Mouse (Mus musculus) left cerebral cortex, adult 2 months (tissue): ENCODE results near the gene Shc2. TPM values are rescaled to one million over a fixed set of nuclear protein-coding genes. Genes with fewer than 3 reads are reported as not detected.

Experiments
- DNase-seq, 2 experiments: peaks; one replicate each; pipeline ENCODE4 v3.0.0; 2021 to 2022; ENCODE audit warnings: low spot score in 2 of 2, mixed read lengths in 1 of 2; ENCODE audit errors: extremely low spot score in 1 of 2
- H3K27ac ChIP-seq: fragments of 200-600 bp; 2 replicates; pipeline ENCODE4 v1.8.1; 2022
- H3K4me3 ChIP-seq: fragments of 200-600 bp; 2 replicates; pipeline ENCODE4 v1.8.1; 2022
- CTCF ChIP-seq: fragments of 200-600 bp; IDR thresholded peaks from 2 replicates; pipeline ENCODE4 v1.8.1; 2022; ENCODE audit warnings: antibody characterized with exemption, mild to moderate bottlenecking, moderate library complexity
- intact Hi-C: fragments of 180-260 bp; cut with DNase I; formaldehyde crosslinking; loops from one replicate; pipeline ENCODE4 v1.15.1; 2025
- total RNA-seq, 2 experiments: library from RNA; stranded (reverse); gene quantifications; 2 replicates each; pipeline ENCODE4 v1.2.3; 2021

The Shc2 gene
- total RNA-seq, 2 experiments from 2014 or later: 47.8 to 48.1 TPM

DNA sequence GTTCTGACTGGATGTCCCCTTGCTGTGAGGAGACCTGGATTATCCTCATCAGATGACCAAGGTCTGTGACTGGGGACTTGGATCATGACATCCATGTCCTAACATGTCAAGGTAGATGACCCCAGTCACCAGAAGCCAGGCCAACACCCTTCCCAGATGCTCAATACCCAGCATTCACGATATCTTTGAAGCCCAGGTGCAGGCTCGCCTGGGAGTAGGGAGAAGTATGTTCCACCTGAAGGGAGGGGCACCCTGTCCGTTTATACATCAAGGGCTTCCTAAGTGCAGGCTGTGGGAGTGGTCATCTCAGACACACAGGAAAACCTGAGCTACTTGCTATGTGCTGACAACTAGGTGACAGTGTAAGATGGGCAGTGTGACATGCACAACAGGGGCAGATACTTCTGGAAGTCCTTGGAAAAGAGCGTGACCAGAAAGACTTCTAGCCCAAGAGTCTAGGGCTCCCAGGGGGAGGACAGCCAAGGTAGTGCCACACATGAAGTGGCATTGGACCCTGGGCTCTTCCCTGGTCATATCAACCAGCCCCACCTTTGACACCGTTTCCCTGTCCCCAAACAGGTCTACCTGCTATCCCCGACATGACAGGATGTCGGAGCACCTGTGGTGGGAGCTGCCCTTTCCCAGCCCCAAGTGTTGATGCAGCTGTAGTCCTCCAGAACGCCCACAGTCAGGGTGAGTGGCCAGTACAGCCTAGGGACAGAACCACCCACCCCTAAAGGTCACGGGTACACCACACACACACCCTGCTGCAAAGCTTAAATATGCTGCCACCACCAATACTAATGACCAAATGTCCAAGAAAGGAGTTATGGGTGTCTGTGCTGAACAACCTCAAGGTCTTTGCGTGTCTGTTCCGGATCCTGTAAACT, 43.1 kb upstream of the Shc2 start:
- TF ChIP-seq CTCF: no peak
- peak overlapping the region; percentile 47 for H3K4me3 ChIP-seq
- intact Hi-C loops: loop anchor here (1.0 kb wide), 1 partner anchor 12 kb away; the partner anchor contains the start of gene Tpgs1
- no peak for DNase-seq
- H3K27ac ChIP-seq: peak overlapping the region; percentile 85

DNA sequence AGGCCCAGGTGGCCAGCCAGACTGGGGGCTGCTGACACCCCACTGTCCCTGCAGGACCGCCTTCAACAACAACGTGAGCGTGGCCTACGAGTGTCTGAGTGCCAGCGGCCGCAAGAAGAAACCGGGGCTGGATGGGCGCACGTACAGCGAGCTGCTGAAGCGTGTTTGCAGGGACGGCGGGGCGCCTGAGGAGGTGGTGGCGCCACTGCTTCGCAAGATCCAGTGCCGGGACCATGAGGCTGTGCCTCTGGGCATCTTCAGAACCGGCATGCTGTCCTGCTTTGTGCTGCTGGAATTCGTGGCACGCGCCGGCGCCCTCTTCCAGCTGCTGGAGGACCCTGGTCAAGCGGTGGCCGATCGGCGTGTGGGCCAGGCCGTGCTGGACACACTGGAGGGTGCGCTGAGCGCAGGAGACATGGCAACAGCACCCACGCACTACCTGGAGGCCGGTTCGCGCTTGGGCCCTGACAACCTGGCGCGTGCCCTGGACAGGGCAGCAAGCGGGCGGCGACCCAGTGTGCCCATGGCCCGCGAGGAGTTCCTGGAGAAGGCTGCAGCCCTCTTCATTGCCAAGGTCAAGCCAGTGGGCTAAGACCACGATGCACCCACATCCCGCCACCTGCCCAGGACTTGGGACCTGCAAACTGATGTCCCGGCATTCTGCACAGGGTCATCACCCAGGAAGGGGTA, 37.8 kb upstream of the Shc2 start:
- intact Hi-C loops: no loop called here
- TF ChIP-seq CTCF: no peak
- no peak overlapping the region for H3K27ac ChIP-seq
- no peak for DNase-seq
- no peak overlapping the region for H3K4me3 ChIP-seq

DNA sequence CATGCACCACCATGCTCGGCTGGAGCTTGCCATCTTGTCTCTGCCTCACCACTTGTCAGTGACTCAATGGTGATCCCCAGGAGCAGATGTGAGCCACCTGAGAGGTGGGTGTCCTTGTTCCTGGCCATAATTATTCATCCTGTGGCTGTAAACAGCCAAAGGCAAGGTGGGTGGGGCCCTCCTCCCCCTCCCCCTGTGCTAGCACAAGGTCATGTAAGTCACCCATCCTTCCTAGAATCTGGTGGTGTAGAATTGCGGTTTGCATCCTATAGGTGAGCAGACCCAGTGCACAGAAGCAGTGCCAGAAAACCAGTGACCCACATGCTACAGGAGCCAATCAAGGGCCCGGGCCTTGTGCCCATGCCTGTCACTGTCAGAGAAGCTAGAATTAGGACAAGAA, 35.3 kb upstream of the Shc2 start:
- no peak for TF ChIP-seq CTCF
- no peak overlapping the region for H3K27ac ChIP-seq
- intact Hi-C loops: no loop called here
- H3K4me3 ChIP-seq: no peak overlapping the region
- DNase-seq: no peak

DNA sequence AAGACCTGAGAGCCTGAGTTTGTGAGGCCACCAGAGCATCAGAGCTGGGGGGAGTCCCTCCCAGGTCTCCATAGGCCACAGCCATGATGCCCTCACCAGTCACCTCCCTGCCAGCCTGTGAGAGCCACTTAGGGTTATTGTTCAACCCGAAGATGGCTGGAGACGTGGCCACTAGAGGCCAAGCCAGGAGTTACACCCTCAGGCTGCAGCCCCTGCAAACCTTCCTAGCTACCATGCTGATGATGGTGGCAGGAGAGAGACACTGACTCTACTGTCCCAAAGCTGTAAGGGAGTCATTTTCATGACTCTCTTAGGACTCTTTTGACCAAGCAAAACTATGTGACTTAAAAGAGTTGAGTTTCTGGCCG, 34.4 kb upstream of the Shc2 start:
- no peak; the same call in 1 of the 2 replicates for TF ChIP-seq CTCF
- intact Hi-C loops: no loop called here
- Histone ChIP-seq H3K27ac (no peak overlapping the region), H3K4me3 (no peak overlapping the region)
- no peak for DNase-seq

DNA sequence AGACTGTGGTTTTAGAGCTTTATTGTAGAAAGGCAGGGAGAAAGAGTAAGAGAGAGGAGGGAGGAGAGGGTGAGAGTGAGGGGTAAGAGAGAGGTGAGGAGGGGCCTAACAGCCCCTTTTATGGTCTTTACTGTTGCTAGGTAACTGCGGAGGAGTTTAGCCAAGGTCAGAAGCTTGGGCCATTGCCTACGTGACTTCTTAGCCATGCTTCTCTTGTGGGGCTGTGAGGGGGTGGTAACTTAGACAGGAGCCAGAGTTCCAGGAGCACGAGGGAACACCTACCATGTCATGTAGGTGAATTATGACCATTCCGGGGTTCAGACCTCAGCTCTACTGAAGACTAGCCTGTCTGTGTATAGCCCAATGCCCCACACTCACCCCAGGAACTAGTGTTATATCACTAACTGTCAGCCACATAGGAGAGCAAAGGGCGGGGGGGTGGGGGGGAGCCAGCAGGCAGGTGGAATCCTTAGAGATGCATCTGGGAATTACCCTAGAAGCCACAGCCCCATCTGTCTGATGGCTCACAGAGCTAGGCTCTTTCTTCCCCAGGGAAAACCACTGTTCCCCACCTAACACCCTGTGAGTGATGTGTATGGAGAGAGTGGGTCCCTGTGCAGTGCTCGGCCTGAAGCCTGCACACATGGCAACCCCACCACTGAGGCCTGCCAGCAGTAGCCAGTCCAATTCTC, 33.8 kb upstream of the Shc2 start:
- no peak for TF ChIP-seq CTCF
- intact Hi-C loops: no loop called here
- no peak for DNase-seq
- H3K27ac ChIP-seq: no peak overlapping the region
- no peak overlapping the region for H3K4me3 ChIP-seq

DNA sequence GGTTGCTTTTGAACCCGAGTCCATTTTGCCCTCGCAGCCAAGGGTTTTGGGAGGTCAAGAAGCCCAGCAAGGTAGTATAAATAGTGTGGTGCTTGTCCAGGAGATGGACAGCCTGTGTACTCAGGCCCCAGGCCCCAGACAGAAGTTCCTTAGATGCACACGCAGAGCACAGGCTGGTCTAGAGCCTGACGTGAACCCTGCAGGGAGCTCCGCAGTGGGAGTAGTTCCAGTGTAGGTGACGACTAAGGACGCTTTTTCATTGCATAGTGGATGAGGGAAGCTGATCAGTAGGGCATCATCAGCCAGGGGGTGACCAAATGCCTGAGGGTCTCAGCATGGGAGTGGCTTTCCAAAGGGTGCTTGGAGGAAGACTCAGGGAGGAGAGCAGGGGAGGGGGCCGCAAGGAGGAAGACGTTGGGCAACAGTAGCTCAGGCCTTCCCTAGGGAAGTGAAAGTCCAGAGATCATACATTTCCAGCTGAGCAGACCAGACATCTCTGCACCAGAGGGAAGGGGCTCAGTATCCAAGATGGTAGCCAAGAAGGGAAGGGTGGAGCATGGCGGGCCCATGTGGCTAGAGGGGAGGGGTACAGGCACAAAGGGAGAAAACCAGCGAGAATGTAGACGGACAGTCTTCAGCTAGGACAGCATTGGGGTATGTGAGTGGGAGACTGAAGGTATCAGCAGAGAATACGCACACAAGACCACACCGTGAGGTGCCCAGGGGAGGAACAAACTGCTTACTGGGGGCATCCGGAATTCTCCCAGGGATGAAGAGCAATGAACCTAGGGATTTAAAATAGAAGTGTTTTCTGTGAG, 32.6 kb upstream of the Shc2 start:
- no peak for DNase-seq
- intact Hi-C loops: no loop called here
- no peak for TF ChIP-seq CTCF
- peak overlapping the region; percentile 99 for H3K27ac ChIP-seq
- peak overlapping the region; percentile 94 for H3K4me3 ChIP-seq

DNA sequence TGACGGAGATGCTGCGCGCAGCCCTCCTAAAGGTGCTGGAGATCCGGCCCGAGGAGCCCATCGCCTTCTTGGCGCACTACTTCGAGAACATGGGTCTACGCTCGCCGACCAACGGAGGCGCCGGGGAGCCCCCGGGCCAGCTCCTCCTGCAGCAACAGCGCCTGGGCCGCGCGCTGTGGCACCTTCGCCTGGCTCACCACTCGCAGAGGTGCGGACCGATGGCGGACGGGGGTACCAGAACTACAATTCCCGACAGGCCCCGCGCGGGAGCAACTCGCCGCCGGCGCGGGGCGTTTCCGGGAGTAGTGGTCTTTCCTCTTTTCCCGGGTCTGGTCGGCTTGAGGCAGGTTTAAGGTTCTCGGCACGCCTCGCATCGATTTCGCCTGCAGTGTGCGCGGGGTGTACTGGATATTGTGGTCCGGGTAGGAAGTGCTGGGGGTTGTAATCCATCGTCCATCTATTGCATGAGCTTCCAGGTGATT, 31.9 kb upstream of the Shc2 start:
- DNase-seq: peak; percentile 80
- TF ChIP-seq CTCF: no peak
- Histone ChIP-seq H3K4me3 (peak overlapping the region; percentile 94), H3K27ac (peak overlapping the region; percentile 99)
- intact Hi-C loops: loop anchor here (1.0 to 10.0 kb wide), 3 partner anchors 12 to 1235 kb away; partner anchors contain the start of gene Ccdc105

DNA sequence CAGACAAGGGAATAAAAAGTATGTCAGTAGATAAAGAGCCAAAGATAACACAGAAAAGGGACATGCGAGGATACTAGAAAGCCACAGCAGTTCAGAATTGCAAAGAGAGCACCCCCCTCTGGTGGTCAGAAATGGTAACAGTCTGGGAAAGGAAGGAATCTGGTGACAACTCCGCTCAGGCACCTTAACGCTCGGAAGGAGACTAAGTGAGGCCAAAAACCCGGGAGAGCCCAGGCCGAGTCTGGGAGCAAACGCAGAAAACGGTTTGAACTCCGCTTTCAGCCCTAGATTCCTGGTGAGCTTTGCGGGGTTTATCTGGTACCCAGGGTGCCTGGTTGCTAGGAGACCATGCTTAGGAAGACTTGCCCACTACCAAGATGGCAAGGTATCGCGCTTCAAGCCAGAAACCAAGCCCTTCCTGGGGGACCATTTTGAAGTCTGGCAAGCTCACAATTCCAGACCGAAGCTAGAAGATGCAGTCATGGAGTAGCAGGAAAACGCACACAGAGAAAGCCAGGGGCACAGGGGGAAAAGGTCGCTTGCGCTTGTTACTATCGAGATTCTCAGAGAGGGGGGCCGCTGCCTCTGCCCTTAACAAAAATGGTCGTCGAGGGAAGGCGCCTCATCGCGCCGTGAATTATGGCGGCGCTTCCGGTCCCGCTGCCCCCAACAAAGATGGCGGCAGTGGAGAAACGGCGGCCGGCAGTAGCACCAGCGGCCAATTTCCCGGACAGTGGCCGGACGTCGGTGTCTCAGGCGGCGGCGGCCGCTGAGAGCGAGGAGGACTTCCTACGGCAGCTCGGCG, 31.3 kb upstream of the Shc2 start, which contains the start of gene Tpgs1:
Gene Tpgs1, plus strand, starts transcription at position 599 of the 805 bp plus-strand sequence.
- Histone ChIP-seq H3K27ac (peak within 1 kb of the TSS; percentile 99), H3K4me3 (peak within 1 kb of the TSS; percentile 94)
- intact Hi-C loops: loop anchor here (1.0 to 10.0 kb wide), 4 partner anchors 12 to 1234 kb away; partner anchors contain the start of gene Ccdc105
- TF ChIP-seq CTCF: peak; percentile 97
- peak; percentile 87 for DNase-seq

DNA sequence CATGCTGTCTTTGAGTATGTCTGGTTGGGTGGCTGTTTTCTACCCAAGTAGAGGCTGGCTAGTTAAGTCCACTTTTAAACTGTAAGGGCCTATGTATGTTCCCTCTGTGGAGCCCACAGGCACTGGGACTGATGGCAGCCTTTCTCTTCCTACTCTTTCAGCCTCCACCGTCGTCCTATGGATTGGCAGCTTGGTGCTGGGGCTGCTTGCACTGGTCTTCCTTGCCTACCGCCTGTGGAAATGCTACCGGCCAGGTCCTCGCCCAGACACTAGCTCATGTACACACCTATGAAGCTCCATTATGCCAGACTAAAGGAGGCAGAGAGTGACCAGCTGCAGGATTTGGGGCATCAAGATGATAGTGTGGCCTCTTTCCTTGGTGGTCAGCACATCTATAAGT, 30.4 kb upstream of the Shc2 start:
- intact Hi-C loops: loop anchor here (1.0 to 10.0 kb wide), 3 partner anchors 73 to 1233 kb away; partner anchors contain the start of gene Ccdc105

DNA sequence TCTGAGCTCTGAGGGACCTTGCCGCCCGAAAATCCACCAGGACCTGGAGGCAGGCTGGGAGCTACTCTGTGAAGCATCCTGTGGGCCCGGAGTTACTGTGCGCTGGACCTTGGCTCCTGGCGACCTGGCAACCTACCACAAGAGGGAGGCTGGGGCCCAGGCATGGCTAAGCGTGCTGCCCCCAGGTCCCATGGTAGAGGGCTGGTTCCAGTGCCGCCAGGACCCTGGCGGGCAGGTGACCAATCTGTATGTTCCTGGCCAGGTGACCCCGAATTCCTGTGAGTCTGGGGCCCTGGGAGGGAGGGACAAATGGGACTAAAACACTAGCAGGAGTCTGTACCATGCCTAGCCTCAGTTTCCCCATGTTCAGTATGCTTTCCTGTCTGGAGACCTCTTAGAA, 28.8 kb upstream of the Shc2 start:
- intact Hi-C loops: loop anchor here (10.0 kb wide), 2 partner anchors 912 to 1232 kb away; partner anchors contain the start of gene Ccdc105
- Histone ChIP-seq H3K27ac (no peak overlapping the region), H3K4me3 (no peak overlapping the region)
- no peak for TF ChIP-seq CTCF
- no peak for DNase-seq

More for the DNA sequence above, 30.4 kb upstream of the Shc2 start:
- Histone ChIP-seq H3K4me3 (no peak overlapping the region), H3K27ac (peak overlapping the region; percentile 99)
- TF ChIP-seq CTCF: no peak
- no peak for DNase-seq
